Mouse (Mus musculus) urinary bladder, postnatal 10 days (tissue): ENCODE results near the gene Ces1e.
"Not testable (repeated sequence)": the region's sequence is repeated elsewhere in the genome, so short reads cannot be mapped to it uniquely, and the experiment has no call there.

Source experiments
- DNase-seq: peaks from one replicate; pipeline ENCODE4 v3.0.0; 2022; ENCODE audit warnings: low spot score

Ces1e gene

DNA sequence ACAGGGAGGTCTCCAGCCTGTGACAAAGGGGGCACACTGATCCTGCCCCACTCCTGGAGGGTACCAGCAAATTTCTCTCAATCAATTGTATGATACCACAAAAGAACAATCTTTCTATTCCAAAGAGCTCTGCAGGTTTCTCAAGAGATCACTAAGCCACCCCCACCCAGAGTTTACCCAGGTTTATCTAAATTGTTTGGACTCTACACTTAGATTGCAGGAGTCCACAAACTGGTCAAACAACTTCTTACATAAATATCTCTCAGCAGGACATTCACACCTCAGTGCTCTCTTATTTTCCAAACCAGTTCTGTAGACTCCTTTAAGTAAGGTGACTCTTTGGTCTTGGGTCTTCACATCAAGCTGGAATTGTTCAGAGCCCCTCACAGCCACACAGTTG lies at the start of gene Ces1e:
Gene Ces1e, minus strand, starts transcription at position 174 of the 400 bp plus-strand sequence.
- no peak for DNase-seq

- no peak for DNase-seq
Measured at GRCm38 (mm10) chr8:93278176-93278805, 48.9 kb upstream of the Ces1e start.

DNA sequence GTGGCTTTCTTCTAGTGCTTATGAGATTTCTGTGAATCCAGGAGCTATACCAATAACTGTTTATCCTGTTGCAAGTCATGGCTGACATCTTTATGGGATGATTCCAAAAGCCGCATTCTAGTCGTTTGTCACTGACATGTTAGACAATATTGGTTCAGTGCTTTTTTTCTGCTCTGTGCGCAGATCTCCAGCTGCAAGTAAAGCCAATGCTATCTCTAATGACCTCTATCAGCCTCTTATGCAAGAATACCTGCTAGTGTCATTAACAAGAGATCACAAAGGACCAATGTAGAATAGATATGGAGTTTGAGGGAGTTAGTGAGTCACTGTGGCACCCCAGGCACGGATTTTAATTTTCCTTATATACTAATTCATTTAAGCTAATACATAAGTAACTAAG lies 45.2 kb upstream of the Ces1e start:
- no peak for DNase-seq

- no peak for DNase-seq
Measured at GRCm38 (mm10) chr8:93273321-93273720, 43.9 kb upstream of the Ces1e start.

DNA sequence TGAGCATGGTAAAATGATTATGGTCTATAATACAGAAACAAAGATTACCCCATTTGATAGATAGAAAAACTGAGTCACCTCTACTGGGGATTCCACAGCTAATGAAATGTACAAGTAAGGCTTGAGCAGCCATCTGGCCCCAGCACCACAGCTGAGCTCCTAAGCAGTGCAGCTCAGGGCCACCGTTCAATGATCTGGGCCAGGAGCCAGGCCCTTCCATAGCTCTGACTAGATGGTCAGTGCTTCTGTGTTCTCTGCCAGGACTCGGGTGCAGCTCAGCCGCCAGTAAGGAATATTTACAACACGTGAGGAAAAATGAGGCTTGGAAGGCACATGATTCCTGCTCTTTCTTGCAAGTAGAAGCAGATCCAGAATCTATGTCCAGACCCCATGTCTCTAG lies 43.3 kb upstream of the Ces1e start:
- DNase-seq, result no peak

DNA sequence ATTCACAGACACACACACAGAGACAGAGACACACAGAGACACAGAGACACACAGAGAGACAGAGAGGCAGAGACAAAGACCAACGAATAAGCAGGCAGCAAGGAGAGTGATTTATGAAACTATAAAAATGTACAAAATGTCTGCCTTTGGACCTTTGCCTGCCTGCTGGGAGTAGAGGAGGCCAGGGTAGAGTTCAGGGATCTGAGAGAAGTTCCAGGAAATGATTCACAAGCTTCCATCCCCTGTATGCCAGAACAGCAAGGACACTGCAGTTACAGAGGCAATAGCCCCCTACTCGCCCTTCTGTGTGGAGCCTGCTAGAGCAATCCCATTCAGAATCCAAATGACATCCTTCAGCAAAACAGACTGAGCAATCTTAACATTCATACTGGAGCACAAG lies 32.0 kb upstream of the Ces1e start:
- DNase-seq, result no peak

- DNase-seq, result no peak
Measured at GRCm38 (mm10) chr8:93252400-93252925, 23.0 kb upstream of the Ces1e start.

DNA sequence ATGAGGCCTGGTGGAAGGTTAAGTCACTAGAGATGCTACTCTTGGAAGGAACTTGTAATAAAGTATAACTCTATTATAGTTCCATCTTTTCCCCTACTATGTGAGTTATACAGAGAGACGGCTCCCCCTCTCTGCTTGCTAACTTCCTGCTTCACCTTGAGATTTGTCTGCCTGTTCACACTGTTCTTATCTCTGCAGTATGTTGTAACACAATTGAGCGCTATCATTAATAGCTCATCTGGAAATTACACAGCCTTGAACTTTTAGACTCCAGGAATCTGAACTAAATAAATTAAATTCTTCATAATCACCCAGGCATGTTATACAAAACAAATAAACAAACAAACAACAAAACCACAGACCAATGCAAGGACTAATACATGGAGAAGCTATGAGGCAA lies 16.6 kb upstream of the Ces1e start:
- no peak for DNase-seq

- DNase-seq, result no peak
Measured at GRCm38 (mm10) chr8:93239884-93240283, 10.5 kb upstream of the Ces1e start.

DNA sequence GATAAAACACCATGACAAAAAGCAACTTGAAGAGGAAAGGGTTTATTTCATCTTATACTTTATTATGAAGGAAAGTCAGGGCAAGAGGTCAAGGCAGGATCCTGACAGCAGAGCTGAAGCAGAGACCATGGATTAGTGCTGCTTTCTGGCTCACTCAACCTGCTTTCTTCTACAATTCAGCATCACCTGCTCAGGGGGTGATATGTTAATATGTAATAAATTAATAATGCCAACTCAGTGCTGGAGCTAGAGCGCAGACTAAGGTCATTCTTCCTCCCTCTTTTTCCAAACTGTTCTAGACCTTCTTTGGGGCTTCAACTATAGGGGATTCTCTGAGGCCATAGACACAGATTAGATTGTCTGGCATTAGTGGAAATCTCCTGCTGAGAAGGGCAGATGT lies 6.3 kb upstream of the Ces1e start:
- DNase-seq, result no peak

- no peak for DNase-seq
Measured at GRCm38 (mm10) chr8:93234706-93235105, 5.3 kb upstream of the Ces1e start.

DNA sequence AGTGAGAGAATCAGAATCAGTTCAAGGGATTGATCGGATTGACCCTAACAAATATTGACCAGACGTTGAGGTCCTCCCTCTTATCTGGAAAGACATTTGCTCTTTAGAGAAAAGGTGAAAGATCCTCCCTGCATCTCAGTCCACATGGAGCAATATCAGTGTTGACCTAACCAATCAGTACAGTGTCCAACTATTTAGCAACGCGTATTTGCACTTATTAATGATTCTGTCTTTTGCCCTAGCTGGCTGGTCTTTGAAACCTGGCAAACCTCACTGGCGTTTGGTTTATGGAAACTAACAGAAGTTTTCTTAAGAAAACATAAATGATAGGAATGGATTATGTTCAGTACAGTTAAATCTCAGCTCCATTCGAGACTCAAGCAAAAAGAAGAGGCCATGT lies 4.6 kb upstream of the Ces1e start:
- no peak for DNase-seq

- DNase-seq, result no peak
Measured at GRCm38 (mm10) chr8:93228673-93229370, 597 bp downstream of the Ces1e start.

DNA sequence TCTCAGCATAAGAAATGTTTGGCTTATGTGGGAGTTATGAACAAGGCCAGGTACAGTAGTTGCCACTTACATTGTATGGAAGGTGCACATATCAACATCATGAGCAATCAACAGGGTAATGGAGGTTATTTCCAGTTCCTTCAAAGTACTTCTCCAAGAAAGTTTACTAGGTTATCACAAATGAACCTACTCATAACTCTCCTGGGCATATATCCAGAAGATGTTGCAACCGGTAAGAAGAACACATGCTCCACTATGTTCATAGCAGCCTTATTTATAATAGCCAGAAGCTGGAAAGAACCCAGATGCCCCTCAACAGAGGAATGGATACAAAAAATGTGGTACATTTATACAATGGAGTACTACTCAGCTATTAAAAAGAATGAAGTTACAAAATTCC lies 2.9 kb downstream of the Ces1e start:
- DNase-seq, result not testable (repeated sequence)

DNA sequence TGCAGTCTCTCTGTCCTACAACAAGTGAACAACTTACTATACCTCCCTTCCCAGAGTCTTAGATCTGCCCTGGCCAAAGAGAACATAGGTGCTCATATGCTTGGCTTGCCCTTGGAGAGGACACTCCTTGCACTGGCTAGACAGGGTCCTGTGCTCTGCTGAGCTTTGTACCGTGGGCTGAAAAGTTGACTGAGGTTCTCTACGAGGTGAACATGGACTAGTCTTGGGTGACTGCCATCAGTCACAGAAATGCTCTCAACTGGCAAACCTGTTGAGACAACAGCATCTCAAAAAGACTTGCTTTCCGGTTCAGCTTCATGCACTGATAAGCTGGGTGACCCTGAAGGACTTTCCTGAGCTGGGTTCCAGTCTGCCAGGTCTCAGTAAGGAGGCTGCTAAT lies 7.5 kb downstream of the Ces1e start:
- DNase-seq, result no peak

DNA sequence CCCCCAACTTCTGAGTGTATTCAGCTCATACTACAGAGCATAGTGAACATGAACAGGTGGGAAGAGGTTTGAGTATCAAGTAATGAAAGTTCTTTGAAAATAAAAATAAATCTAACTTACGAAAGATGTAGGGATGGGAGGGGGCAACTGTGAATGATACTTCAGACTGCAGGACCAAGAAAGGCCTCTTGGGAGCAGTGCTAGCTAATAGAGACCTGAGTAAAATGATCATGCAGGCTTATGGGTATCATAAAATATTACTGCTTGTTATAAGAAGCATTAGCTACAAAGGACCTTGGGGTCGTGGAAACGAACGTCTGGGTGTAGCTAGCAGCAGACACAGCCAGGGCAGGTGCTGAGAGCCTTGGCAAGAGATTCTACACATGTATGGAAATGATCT lies 11.6 kb downstream of the Ces1e start:
- DNase-seq, result no peak

GRCm38 (mm10) chr8:93217375-93217774 lies 12.0 kb downstream of the Ces1e start:
- DNase-seq, result no peak

DNA sequence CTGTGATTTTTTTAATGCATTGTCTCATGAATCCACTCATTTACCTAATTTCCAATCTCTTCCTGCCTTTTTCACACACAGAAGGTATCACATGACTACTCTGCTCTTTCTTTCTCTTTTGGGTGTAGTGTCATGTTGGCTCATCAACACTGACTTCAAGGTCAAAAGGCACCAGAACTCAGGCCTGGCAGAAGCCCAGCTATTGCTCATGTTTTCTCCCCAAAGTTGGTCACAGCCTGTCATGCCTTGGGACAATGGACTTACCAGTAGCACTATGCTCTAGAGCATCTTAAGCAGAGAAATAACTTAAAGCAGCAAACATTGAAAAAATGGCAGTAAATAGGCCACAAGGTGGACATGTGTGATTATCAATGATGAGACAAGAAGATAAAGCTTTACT lies 18.3 kb downstream of the Ces1e start:
- no peak for DNase-seq

DNA sequence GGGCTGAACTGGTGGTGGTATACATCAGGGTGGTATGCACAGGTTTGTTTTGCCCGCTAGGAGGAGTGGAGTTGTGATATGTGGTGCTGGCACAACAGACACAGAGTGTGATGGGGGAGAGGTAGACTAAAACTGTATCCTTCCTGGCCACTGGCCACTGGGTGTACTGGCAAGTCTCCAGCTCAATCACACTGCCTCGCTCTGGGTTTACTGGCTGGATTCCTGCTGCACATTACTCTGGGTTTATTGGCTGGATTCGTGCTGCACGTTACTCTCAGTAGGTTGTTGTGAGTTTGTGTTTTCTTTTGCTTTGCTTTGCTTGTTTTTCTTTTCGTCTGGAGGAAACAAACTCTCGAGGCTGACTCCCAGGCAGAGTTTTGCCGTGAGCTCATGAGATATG lies 30.3 kb downstream of the Ces1e start:
- not testable (repeated sequence) for DNase-seq

- DNase-seq, result no peak
Measured at GRCm38 (mm10) chr8:93197685-93198525, 31.5 kb downstream of the Ces1e start, which contains the start of gene Ces1d. Ces1d (minus strand) TSS chr8:93197838.

GRCm38 (mm10) chr8:93196436-93196835 lies 33.0 kb downstream of the Ces1e start:
- DNase-seq, result no peak

DNA sequence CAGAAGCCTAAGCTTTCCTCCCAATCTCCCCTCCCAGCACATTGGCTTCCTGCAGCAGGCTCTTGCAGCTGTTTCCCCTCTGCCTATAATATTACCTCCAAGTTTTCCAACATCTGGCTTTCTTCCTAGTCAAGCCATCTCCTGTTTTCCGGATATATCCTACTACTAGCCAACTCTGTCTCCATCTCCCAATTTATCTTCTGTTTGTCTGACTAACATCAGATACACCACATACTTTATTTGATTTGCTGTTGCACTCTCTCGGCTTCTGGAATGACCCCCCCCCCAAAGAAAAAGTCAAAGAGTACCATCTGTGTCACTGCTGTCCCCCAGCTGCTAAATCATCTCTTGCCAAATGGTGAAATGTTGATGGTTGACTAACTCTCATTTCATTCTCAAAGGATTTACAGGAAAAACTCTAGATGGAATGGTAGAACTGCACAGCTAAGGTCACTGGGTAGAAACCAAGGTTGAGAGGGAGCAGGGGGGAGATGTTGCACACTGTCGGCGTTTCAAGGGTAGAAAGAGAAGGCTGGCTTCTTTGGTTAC lies 48.8 kb downstream of the Ces1e start:
- no peak for DNase-seq
